Mouse (Mus musculus): ENCODE data around the gene Wdfy2. TPM values are rescaled to one million over a fixed set of nuclear protein-coding genes. Genes with fewer than 3 reads are reported as not detected.
"Not testable (repeated sequence)": the region's sequence is repeated elsewhere in the genome, so short reads cannot be mapped to it uniquely, and the experiment has no call there.

Wdfy2 gene
- polyA plus RNA-seq, 1 experiment: 9.5 TPM

- no peaks in the 10 kb centered on the region for H3K27me3 ChIP-seq (ENCODE audit: control insufficient read depth, insufficient read depth, low read length)
- no peak overlapping the region for H3K27ac ChIP-seq (ENCODE audit: insufficient read depth, low read length)
- no peaks in the 10 kb centered on the region for H3K36me3 ChIP-seq (ENCODE audit: control insufficient read depth, insufficient read depth, low read length)
- TF ChIP-seq CTCF (IDR thresholded peaks at IDR 0.05; ENCODE audit: extremely low read depth, insufficient read depth, insufficient read length, insufficient replicate concordance) (no peak), POLR2A (IDR thresholded peaks at IDR 0.05; ENCODE audit: low read depth, low read length) (no peak)
- no peaks in the 10 kb centered on the region for H3K4me1 ChIP-seq (ENCODE audit: control insufficient read depth, insufficient read depth, insufficient read length)
- H3K4me3 ChIP-seq (ENCODE audit: extremely low read depth, insufficient read depth, insufficient read length): no peak overlapping the region
- DNase-seq (ENCODE audit: low read depth in 1 of 2, low spot score in 2 of 2): no peak
- WGBS: 94% methylated on average over 3 of the region's 3 CpGs
Measured at GRCm38 (mm10) chr14:62831691-62832275, 5.7 kb upstream of the Wdfy2 start.

- TF ChIP-seq POLR2A (IDR thresholded peaks at IDR 0.05; ENCODE audit: low read depth, low read length) (no peak), CTCF (IDR thresholded peaks at IDR 0.05; ENCODE audit: extremely low read depth, insufficient read depth, insufficient read length, insufficient replicate concordance) (no peak)
- DNase-seq (ENCODE audit: low read depth in 1 of 2, low spot score in 2 of 2): no peak
- no peaks in the 10 kb centered on the region for H3K4me1 ChIP-seq (ENCODE audit: control insufficient read depth, insufficient read depth, insufficient read length)
- H3K27ac ChIP-seq (ENCODE audit: insufficient read depth, low read length): no peak overlapping the region
- 93% methylated on average over 7 of the region's 7 CpGs for WGBS
- no peak overlapping the region for H3K4me3 ChIP-seq (ENCODE audit: extremely low read depth, insufficient read depth, insufficient read length)
- H3K36me3 ChIP-seq (ENCODE audit: control insufficient read depth, insufficient read depth, low read length): no peaks in the 10 kb centered on the region
- no peaks in the 10 kb centered on the region for H3K27me3 ChIP-seq (ENCODE audit: control insufficient read depth, insufficient read depth, low read length)
Measured at GRCm38 (mm10) chr14:62833036-62833435, 4.4 kb upstream of the Wdfy2 start.

- Histone ChIP-seq H3K4me3 (ENCODE audit: extremely low read depth, insufficient read depth, insufficient read length) (no peak overlapping the region), H3K36me3 (ENCODE audit: control insufficient read depth, insufficient read depth, low read length) (no peaks in the 10 kb centered on the region), H3K27ac (ENCODE audit: insufficient read depth, low read length) (no peak overlapping the region), H3K4me1 (ENCODE audit: control insufficient read depth, insufficient read depth, insufficient read length) (peaks cover 3% of the 10 kb centered on the region; the same call in 1 of the 2 replicates), H3K27me3 (ENCODE audit: control insufficient read depth, insufficient read depth, low read length) (no peaks in the 10 kb centered on the region)
- no peak for TF ChIP-seq CTCF (IDR thresholded peaks at IDR 0.05; ENCODE audit: extremely low read depth, insufficient read depth, insufficient read length, insufficient replicate concordance)
- no peak for TF ChIP-seq POLR2A (IDR thresholded peaks at IDR 0.05; ENCODE audit: low read depth, low read length)
- 75% methylated on average over 3 of the region's 3 CpGs for WGBS
- DNase-seq (ENCODE audit: low read depth in 1 of 2, low spot score in 2 of 2): no peak
Measured at GRCm38 (mm10) chr14:62833541-62833940, 3.9 kb upstream of the Wdfy2 start.

- not testable (repeated sequence) for DNase-seq (ENCODE audit: low read depth in 1 of 2, low spot score in 2 of 2); H3K4me3 ChIP-seq (ENCODE audit: extremely low read depth, insufficient read depth, insufficient read length); H3K27ac ChIP-seq (ENCODE audit: insufficient read depth, low read length); H3K4me1 ChIP-seq (ENCODE audit: control insufficient read depth, insufficient read depth, insufficient read length); H3K36me3 ChIP-seq (ENCODE audit: control insufficient read depth, insufficient read depth, low read length); H3K27me3 ChIP-seq (ENCODE audit: control insufficient read depth, insufficient read depth, low read length)
- WGBS: 79% methylated on average over 3 of the region's 3 CpGs
Measured at GRCm38 (mm10) chr14:62835737-62836136, 1.7 kb upstream of the Wdfy2 start.

- Histone ChIP-seq H3K27me3 (ENCODE audit: control insufficient read depth, insufficient read depth, low read length) (no peaks in the 10 kb centered on the region), H3K4me1 (ENCODE audit: control insufficient read depth, insufficient read depth, insufficient read length) (peaks cover 6% of the 10 kb centered on the region), H3K36me3 (ENCODE audit: control insufficient read depth, insufficient read depth, low read length) (no peaks in the 10 kb centered on the region), H3K27ac (ENCODE audit: insufficient read depth, low read length) (peak overlapping the region; percentile 34), H3K4me3 (ENCODE audit: extremely low read depth, insufficient read depth, insufficient read length) (peak overlapping the region; percentile 41; the same call in 1 of the 2 replicates)
- TF ChIP-seq POLR2A (IDR thresholded peaks at IDR 0.05; ENCODE audit: low read depth, low read length) (no peak), CTCF (IDR thresholded peaks at IDR 0.05; ENCODE audit: extremely low read depth, insufficient read depth, insufficient read length, insufficient replicate concordance) (peak; percentile 86)
- under 1% methylated on average over 37 of the region's 37 CpGs for WGBS
- DNase-seq (ENCODE audit: low read depth in 1 of 2, low spot score in 2 of 2): peak; percentile 97 to 98
Measured at GRCm38 (mm10) chr14:62836926-62837640, 395 bp upstream of the Wdfy2 start.

- 3% methylated on average over 9 of the region's 9 CpGs for WGBS
- TF ChIP-seq CTCF (IDR thresholded peaks at IDR 0.05; ENCODE audit: extremely low read depth, insufficient read depth, insufficient read length, insufficient replicate concordance): no peak
- no peak for TF ChIP-seq POLR2A (IDR thresholded peaks at IDR 0.05; ENCODE audit: low read depth, low read length)
- Histone ChIP-seq H3K27me3 (ENCODE audit: control insufficient read depth, insufficient read depth, low read length) (no peaks in the 10 kb centered on the region), H3K27ac (ENCODE audit: insufficient read depth, low read length) (peak overlapping the region; percentile 77; the same call in 1 of the 2 replicates), H3K4me1 (ENCODE audit: control insufficient read depth, insufficient read depth, insufficient read length) (peaks cover 12% of the 10 kb centered on the region), H3K4me3 (ENCODE audit: extremely low read depth, insufficient read depth, insufficient read length) (peak overlapping the region; percentile 99), H3K36me3 (ENCODE audit: control insufficient read depth, insufficient read depth, low read length) (no peaks in the 10 kb centered on the region)
- no peak for DNase-seq (ENCODE audit: low read depth in 1 of 2, low spot score in 2 of 2)
Measured at GRCm38 (mm10) chr14:62838336-62838735, 858 bp downstream of the Wdfy2 start.

- H3K36me3 ChIP-seq (ENCODE audit: control insufficient read depth, insufficient read depth, low read length): peaks cover 1% of the 10 kb centered on the region; the same call in 1 of the 2 replicates
- no peaks in the 10 kb centered on the region for H3K27me3 ChIP-seq (ENCODE audit: control insufficient read depth, insufficient read depth, low read length)
- no peak for DNase-seq (ENCODE audit: low read depth in 1 of 2, low spot score in 2 of 2)
- no peak overlapping the region for H3K4me3 ChIP-seq (ENCODE audit: extremely low read depth, insufficient read depth, insufficient read length)
- H3K27ac ChIP-seq (ENCODE audit: insufficient read depth, low read length): no peak overlapping the region
- TF ChIP-seq CTCF (IDR thresholded peaks at IDR 0.05; ENCODE audit: extremely low read depth, insufficient read depth, insufficient read length, insufficient replicate concordance): no peak
- no peak for TF ChIP-seq POLR2A (IDR thresholded peaks at IDR 0.05; ENCODE audit: low read depth, low read length)
- H3K4me1 ChIP-seq (ENCODE audit: control insufficient read depth, insufficient read depth, insufficient read length): peaks cover 22% of the 10 kb centered on the region
Measured at GRCm38 (mm10) chr14:62841726-62842125, 4.2 kb downstream of the Wdfy2 start.

Measured in spleen, adult 2 months (tissue).